8 mouse cellular contexts compared by ENCODE assay signal in genomic region chr12:80998528-80999221, GRCm38 (mm10). TPM values are rescaled to one million over a fixed set of nuclear protein-coding genes. Genes with fewer than 3 reads are reported as not detected.
A peak's percentile ranks its signal among the peaks of the same experiment; 100 is the strongest.
DNase-seq lines count a peak whose midpoint lies in the region; ATAC-seq and TF ChIP-seq lines count a peak whose summit lies in the region.
"Had no signal": no experiment of that assay in that cellular context is flagged by ENCODE, and none has a peak within 500 bp of the region (broad histone marks: within the 10 kb centered on the region; RNA-seq: fewer than 3 reads in every experiment).

No protein-coding gene starts in this region.

- H3K4me2 ChIP-seq in forebrain, postnatal 0 days (ENCODE audit: low read depth) = peak overlapping the region; percentile 41

- H3K4me3 ChIP-seq in testis, adult 2 months (ENCODE audit: control insufficient read depth, low read depth, low read length) = peak overlapping the region; percentile 19
- peak overlapping the region; percentile 24 for H3K4me3 ChIP-seq in forebrain, postnatal 0 days (ENCODE audit: low read depth, low read length)

- H3K36me3 ChIP-seq in testis, adult 2 months (ENCODE audit: control insufficient read depth, insufficient read depth, low read length) = no peaks in the 10 kb centered on the region
- no peaks in the 10 kb centered on the region for H3K36me3 ChIP-seq in forebrain, postnatal 0 days (ENCODE audit: insufficient read depth)

- no peak for TF ChIP-seq POLR2A in testis, adult 2 months (IDR thresholded peaks at IDR 0.05; ENCODE audit: control insufficient read depth, low read depth, low read length)

- H3K27me3 ChIP-seq in testis, adult 2 months (ENCODE audit: control insufficient read depth, insufficient read depth, low read length) = no peaks in the 10 kb centered on the region
- no peaks in the 10 kb centered on the region; the same call in 1 of the 2 replicates for H3K27me3 ChIP-seq in forebrain, postnatal 0 days (ENCODE audit: insufficient read depth, low read length)

- WGBS in forebrain, postnatal 0 days = 4% methylated on average over 33 of the region's 33 CpGs

- DNase-seq in testis, postnatal 14 days (ENCODE audit: low spot score) = no peak
- DNase-seq in forebrain, postnatal 0 days = peak; percentile 35
- peak; percentile 74 for DNase-seq in mesoderm, embryonic 11.5 days (ENCODE audit: low read depth, low spot score)
- peak; percentile 41 for DNase-seq in thymus, postnatal 25 days
- DNase-seq in adrenal gland, postnatal 36 days = no peak

- TF ChIP-seq CTCF in testis, adult 2 months (IDR thresholded peaks at IDR 0.05; ENCODE audit: control insufficient read depth, insufficient read depth, insufficient replicate concordance, low read depth, low read length) = no peak
- TF ChIP-seq CTCF in forebrain, postnatal 0 days (IDR thresholded peaks at IDR 0.05; ENCODE audit: low read depth) = no peak

- peaks cover 3% of the 10 kb centered on the region; the same call in 1 of the 2 replicates for H3K4me1 ChIP-seq in testis, adult 2 months (ENCODE audit: control insufficient read depth, insufficient read depth, low read length)
- no peaks in the 10 kb centered on the region for H3K4me1 ChIP-seq in forebrain, postnatal 0 days (ENCODE audit: insufficient read depth)

- no peak overlapping the region for H3K27ac ChIP-seq in testis, adult 2 months (ENCODE audit: control insufficient read depth, insufficient read depth, low read depth, low read length)
- 0 out of 2 replicates have a peak overlapping the region, but pooled peaks have one; percentile 21 for H3K27ac ChIP-seq in forebrain, postnatal 0 days (ENCODE audit: low read depth, low read length)

- peak; percentile 61 for ATAC-seq in forebrain, postnatal 0 days
- ATAC-seq in cerebellum, adult (ENCODE audit: insufficient number of reproducible peaks, low FRiP score, low TSS enrichment) = no peak

- H3K9ac ChIP-seq in forebrain, postnatal 0 days = peak overlapping the region; percentile 28

- H3K9me3 ChIP-seq in forebrain, postnatal 0 days (ENCODE audit: low read length) = peaks cover 4% of the 10 kb centered on the region; the same call in 1 of the 2 replicates

RNA-seq across cellular contexts. Expression of gene Smoc1, which starts 27.9 kb away (rescaled TPM):
- 9.8 and 10.0 TPM in 2 replicates for polyA plus RNA-seq in testis, adult 2 months (2012; rRNA removed)
- 9.5 and 16.9 TPM in 2 replicates for total RNA-seq in forebrain, postnatal 0 days (2014; rRNA removed)
- polyA plus RNA-seq in forebrain, postnatal 0 days (2015; fragmentation: Nextera tagmentation; extraction: Ambion mirVana) = 7.9 and 12.3 TPM in 2 replicates
- 100 to 1,000 TPM; 143 to 169 TPM for total RNA-seq in adrenal gland, postnatal 36 days (2021)

RNA-seq across cellular contexts. Expression of gene Slc10a1, which starts 30.2 kb away (rescaled TPM):
- 0.10 TPM in 2 replicates for polyA plus RNA-seq in testis, adult 2 months (2012; rRNA removed)
- not detected in 2 replicates for total RNA-seq in forebrain, postnatal 0 days (2014; rRNA removed)
- polyA plus RNA-seq in forebrain, postnatal 0 days (2015; fragmentation: Nextera tagmentation; extraction: Ambion mirVana) = not detected in 2 replicates
- not detected for total RNA-seq in adrenal gland, postnatal 36 days (2021)
- polyA plus RNA-seq: cortical plate, adult 2 months had no signal

RNA-seq across cellular contexts. Expression of gene Srsf5, which starts 53.4 kb away (rescaled TPM):
- polyA plus RNA-seq in testis, adult 2 months (2012; rRNA removed) = 223 and 264 TPM in 2 replicates
- 344 and 488 TPM in 2 replicates for total RNA-seq in forebrain, postnatal 0 days (2014; rRNA removed)
- 488 and 529 TPM in 2 replicates for polyA plus RNA-seq in forebrain, postnatal 0 days (2015; fragmentation: Nextera tagmentation; extraction: Ambion mirVana)
- 100 to 1,000 TPM; 277 to 316 TPM for total RNA-seq in adrenal gland, postnatal 36 days (2021)

Comparison
In these comparisons a context has a peak if more than half of its experiments do, and no peak if none do; other contexts are left out.
1. DNase-seq: peak in forebrain, postnatal 0 days (single experiment), mesoderm, embryonic 11.5 days (single experiment) and thymus, postnatal 25 days (single experiment); none in testis, postnatal 14 days (single experiment) and adrenal gland, postnatal 36 days (0 of 2).